Mouse (Mus musculus) left cerebral cortex, adult 2 months (tissue): Measurements from ENCODE around the gene Rab4a. TPM values are rescaled to one million over a fixed set of nuclear protein-coding genes. Genes with fewer than 3 reads are reported as not detected.

Experiments used
- DNase-seq, 2 experiments: peaks; one replicate each; pipeline ENCODE4 v3.0.0; 2021 to 2022; ENCODE audit warnings: low spot score in 2 of 2, mixed read lengths in 1 of 2; ENCODE audit errors: extremely low spot score in 1 of 2
- H3K27ac ChIP-seq: fragments of 200-600 bp; 2 replicates; pipeline ENCODE4 v1.8.1; 2022
- H3K4me3 ChIP-seq: fragments of 200-600 bp; 2 replicates; pipeline ENCODE4 v1.8.1; 2022
- CTCF ChIP-seq: fragments of 200-600 bp; IDR thresholded peaks from 2 replicates; pipeline ENCODE4 v1.8.1; 2022; ENCODE audit warnings: antibody characterized with exemption, mild to moderate bottlenecking, moderate library complexity
- intact Hi-C: fragments of 180-260 bp; cut with DNase I; formaldehyde crosslinking; loops from one replicate; pipeline ENCODE4 v1.15.1; 2025
- total RNA-seq, 2 experiments: library from RNA; stranded (reverse); gene quantifications; 2 replicates each; pipeline ENCODE4 v1.2.3; 2021

The Rab4a gene
- total RNA-seq, 2 experiments from 2014 or later, result 39.8 to 48.9 TPM

DNA sequence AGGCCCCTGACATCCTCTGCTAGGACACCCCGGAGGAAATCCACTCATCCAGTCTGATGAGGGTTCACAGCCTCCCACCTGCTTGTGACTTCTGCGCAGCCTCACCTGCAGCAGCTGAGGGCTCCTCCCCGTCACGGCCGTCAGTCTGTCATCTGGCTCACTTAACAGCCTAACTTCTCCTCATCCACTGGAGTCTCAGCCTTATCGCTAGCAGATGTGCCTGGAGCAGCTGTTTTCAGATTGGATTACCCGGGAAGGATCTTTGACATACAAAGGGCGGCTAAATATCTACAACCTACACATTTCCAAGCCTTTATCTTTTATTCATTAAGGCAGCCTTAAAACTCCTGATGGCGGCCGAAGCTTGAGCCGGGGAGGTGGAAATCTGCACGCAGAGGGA, 32.3 kb upstream of the Rab4a start:
- Histone ChIP-seq H3K4me3 (no peak overlapping the region), H3K27ac (no peak overlapping the region)
- no peak for DNase-seq
- no peak for TF ChIP-seq CTCF
- intact Hi-C loops, result no loop called here

DNA sequence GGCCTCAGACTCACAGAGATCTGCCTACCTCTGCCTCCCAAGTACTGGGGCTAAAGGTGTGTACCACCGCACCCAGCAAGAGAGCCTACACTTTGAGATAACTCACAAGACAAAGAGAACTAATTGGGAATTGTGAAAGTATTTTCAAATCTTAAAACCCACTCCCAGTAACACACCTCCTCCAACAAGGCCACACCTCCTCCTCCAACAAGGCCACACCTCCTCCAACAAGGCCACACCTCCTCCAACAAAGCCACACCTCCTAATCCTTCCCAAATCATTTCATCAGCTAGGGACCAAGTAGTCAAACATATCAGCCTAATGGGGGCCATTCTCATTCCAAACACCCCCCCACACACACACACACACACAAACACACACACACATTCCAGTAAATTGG, 31.3 kb upstream of the Rab4a start:
- Histone ChIP-seq H3K27ac (no peak overlapping the region), H3K4me3 (no peak overlapping the region)
- no peak for DNase-seq
- intact Hi-C loops, result no loop called here
- no peak for TF ChIP-seq CTCF

DNA sequence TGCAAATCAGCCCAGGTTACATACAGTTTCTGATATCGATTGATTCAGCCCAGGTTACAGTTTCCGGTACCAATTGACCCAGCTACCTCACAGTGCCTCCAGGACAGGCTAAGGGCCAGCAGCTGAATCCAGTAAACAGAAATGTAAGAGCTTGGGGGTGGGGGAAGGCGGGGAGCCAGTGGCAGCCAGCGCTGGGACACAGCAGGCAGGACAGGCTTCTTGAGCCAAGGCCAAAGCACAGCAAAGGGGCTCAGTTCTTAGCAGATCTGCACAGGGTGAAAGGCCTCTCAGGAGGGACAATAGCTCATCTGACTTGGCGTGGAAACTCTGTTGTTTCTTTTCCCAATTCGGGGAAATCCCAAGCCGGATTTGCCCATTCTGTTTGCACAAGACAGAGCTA, 28.5 kb upstream of the Rab4a start:
- H3K4me3 ChIP-seq, result no peak overlapping the region
- peak in 1 of 2 experiments; percentile 36 for DNase-seq
- TF ChIP-seq CTCF, result no peak
- intact Hi-C loops, result no loop called here
- H3K27ac ChIP-seq, result peak overlapping the region; percentile 42; the same call in 1 of the 2 replicates

DNA sequence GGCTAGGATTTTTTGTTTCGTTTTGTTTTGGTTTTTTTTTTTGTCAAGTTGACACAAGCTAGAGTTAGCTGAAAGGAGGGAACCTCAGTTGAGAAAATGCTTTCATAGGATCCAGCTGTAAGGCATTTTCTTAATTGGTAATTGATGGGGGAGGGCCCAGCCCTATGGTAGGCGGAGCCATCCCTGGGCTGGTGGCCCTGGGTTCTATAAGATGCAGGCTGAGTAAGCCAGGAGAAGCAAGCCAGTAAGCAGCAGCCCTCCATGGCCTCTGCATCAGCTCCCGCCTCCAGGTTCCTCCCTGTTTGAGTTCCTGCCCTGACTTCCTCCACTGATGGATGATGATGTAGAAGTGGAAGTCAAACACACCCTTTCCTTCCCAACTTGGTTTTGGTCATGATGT, 25.3 kb upstream of the Rab4a start:
- H3K4me3 ChIP-seq, result no peak overlapping the region
- intact Hi-C loops, result no loop called here
- H3K27ac ChIP-seq, result no peak overlapping the region
- TF ChIP-seq CTCF, result no peak
- DNase-seq, result no peak

DNA sequence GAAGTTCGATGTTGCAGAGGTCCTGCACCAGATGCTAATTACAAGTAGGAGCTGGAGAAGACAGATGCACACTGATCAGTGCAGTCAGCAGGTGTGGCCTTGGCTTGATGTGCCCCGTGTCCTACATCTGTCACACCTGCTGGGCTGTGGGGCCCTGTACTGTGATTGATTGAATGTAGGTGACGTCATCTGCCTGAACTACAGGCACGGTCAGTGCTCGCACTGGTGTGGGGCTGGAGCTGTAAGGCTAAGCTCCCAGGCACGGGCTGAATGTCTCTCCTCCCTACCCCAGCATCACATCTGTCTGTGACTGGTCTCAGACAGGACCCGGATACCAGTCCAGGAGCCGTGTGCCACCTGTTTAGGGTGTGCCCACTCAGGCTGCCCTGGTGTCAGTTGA, 24.5 kb upstream of the Rab4a start:
- no peak overlapping the region for H3K4me3 ChIP-seq
- no peak for DNase-seq
- intact Hi-C loops, result no loop called here
- no peak for TF ChIP-seq CTCF
- H3K27ac ChIP-seq, result no peak overlapping the region

DNA sequence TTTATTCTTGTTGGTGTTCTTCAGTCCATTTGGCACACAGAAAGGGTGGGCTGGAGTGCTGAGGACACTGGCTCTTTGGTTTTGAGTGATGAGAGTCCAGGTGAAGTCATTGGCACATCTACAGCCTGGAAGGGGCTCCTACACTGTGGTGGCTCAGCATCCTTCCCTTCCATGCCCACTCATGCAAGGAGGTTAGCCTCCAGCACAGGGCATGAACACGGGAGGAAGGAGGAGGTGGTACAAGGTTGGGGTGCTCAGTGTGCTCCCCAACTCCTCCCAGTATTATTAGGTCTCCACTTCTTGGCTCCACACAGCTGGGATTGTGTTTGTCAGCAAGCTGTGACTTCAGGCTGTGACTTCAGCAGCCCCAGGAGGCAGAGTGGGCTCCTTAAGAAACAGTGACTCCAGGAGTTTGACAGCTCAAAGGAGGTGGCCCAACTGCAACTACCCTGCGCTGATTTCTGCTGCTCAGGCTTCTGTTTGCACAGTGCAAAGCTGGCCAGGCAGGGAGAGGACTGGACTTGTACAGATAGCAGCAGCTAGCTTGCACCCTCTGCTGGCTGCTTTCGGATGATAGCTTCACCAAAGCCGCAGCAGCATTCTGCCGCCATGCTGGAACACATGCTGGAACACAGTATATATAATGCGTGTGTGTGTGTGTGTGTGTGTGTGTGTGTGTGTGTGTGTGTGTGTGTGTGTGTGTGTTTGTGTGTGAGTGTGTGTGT, 22.1 kb upstream of the Rab4a start:
- intact Hi-C loops, result loop anchor here (1.0 to 2.0 kb wide), 2 partner anchors 130 to 141 kb away; partner anchors contain the start of gene Rhou

DNA sequence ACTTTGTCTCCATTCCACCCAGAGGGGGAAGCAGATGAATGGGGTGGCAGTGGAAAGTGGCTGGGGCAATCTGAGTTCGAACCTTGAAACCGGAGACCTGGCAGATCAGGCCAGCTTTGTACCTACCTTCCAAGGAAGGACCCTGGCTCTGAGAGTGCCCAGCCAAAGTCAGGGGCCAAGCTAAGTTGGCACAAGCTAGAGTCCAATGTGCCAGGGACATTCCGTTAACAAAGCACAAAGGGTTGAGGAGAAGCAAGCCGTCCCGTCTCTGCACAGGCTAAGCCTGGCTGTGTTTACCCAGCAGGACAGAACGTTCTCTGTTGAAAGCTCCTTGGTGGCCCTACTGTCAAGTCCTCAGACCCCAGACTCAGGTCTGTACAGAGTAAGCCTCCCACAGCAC, 19.6 kb upstream of the Rab4a start:
- DNase-seq, result peak in 1 of 2 experiments; percentile 38
- no peak for TF ChIP-seq CTCF
- intact Hi-C loops, result loop anchor here (5.0 kb wide), 1 partner anchor 561 kb away; no protein-coding TSS in a partner anchor
- H3K27ac ChIP-seq, result peak overlapping the region; percentile 86
- H3K4me3 ChIP-seq, result no peak overlapping the region

More for the DNA sequence above, 22.1 kb upstream of the Rab4a start:
- peak; percentile 68 for TF ChIP-seq CTCF
- Histone ChIP-seq H3K4me3 (no peak overlapping the region), H3K27ac (peak overlapping the region; percentile 9; the same call in 1 of the 2 replicates)
- DNase-seq, result peak; percentile 75 to 84

DNA sequence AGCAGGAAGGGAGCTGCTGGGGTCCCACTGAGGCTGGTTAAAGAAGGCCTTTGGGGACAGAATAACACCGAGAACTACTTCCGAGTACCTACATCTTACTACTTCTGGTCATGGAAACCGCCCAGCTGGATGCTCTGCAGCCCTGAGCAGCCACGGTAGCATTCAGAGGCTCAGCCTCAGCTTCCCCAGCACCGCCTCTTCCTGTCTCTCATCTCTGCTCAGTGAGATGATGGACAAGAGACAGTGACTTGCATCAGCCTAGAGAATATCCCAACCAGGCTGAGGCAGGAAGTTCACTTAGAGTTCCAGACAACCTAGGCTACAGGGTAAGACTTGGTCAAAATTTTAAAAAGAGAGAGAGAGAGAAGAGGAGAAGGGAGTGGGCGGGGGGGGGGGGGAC, 19.1 kb upstream of the Rab4a start:
- Histone ChIP-seq H3K27ac (peak overlapping the region; percentile 86), H3K4me3 (no peak overlapping the region)
- intact Hi-C loops, result loop anchor here (5.0 kb wide), 1 partner anchor 561 kb away; no protein-coding TSS in a partner anchor
- no peak for DNase-seq
- no peak for TF ChIP-seq CTCF

GRCm38 (mm10) chr8:123787254-123787897, 18.4 kb upstream of the Rab4a start:
- no peak for TF ChIP-seq CTCF
- H3K4me3 ChIP-seq, result no peak overlapping the region
- H3K27ac ChIP-seq, result peak overlapping the region; percentile 25; the same call in 1 of the 2 replicates
- intact Hi-C loops, result loop anchor here (5.0 kb wide), 1 partner anchor 560 kb away; no protein-coding TSS in a partner anchor
- DNase-seq, result no peak

GRCm38 (mm10) chr8:123788416-123789170, 17.2 kb upstream of the Rab4a start:
- peak overlapping the region; percentile 24; the same call in 1 of the 2 replicates for H3K27ac ChIP-seq
- intact Hi-C loops, result loop anchor here (5.0 kb wide), 1 partner anchor 559 kb away; no protein-coding TSS in a partner anchor

GRCm38 (mm10) chr8:123789461-123789860, 16.3 kb upstream of the Rab4a start:
- no peak for TF ChIP-seq CTCF
- no peak for DNase-seq
- intact Hi-C loops, result loop anchor here (5.0 kb wide), 1 partner anchor 558 kb away; no protein-coding TSS in a partner anchor
- H3K27ac ChIP-seq, result peak overlapping the region; percentile 38
- H3K4me3 ChIP-seq, result no peak overlapping the region

More at GRCm38 (mm10) chr8:123788416-123789170, 17.2 kb upstream of the Rab4a start:
- TF ChIP-seq CTCF, result no peak
- DNase-seq, result no peak
- H3K4me3 ChIP-seq, result no peak overlapping the region
